Mouse (Mus musculus): Measurements from ENCODE around the gene Zcchc7. TPM values are rescaled to one million over a fixed set of nuclear protein-coding genes. Genes with fewer than 3 reads are reported as not detected.

Zcchc7 gene
- 170 TPM for polyA plus RNA-seq (2014; fragmentation: Illumina TruSeq; extraction: RNeasy Lipid Tissue Mini Kit (QIAGEN cat#74804); ENCODE audit: low read depth, low replicate concordance)

DNA sequence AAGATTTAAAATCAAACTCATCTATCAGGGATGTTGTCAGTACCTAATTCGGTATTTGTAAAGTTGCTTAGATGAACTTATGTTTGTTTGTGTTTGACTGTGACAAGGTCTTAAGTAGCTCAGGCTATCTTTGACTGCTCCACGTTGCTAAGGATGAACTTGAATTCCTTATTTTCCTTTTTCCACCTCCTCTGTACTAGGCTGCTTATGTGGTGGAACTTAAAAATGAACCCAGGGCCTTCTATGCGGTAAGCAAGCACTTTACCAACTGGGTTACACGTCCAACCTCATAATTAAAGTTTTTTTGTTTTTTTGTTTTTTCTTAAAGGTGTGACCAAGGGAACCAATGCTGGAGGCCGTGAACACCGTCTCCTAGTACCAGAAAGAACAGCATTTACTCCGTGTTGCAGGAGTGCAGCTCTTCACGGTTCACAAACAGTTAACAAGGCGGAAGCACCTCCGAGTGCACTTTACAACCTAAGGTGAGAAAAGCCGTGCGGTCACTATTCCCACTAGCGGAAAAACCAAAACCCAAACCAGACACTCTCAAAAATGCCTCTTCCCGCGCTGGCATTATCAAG, at the start of gene Zcchc7:
TSS of gene Zcchc7 (plus strand) at position 325 of the 581 bp plus-strand sequence.

DNA sequence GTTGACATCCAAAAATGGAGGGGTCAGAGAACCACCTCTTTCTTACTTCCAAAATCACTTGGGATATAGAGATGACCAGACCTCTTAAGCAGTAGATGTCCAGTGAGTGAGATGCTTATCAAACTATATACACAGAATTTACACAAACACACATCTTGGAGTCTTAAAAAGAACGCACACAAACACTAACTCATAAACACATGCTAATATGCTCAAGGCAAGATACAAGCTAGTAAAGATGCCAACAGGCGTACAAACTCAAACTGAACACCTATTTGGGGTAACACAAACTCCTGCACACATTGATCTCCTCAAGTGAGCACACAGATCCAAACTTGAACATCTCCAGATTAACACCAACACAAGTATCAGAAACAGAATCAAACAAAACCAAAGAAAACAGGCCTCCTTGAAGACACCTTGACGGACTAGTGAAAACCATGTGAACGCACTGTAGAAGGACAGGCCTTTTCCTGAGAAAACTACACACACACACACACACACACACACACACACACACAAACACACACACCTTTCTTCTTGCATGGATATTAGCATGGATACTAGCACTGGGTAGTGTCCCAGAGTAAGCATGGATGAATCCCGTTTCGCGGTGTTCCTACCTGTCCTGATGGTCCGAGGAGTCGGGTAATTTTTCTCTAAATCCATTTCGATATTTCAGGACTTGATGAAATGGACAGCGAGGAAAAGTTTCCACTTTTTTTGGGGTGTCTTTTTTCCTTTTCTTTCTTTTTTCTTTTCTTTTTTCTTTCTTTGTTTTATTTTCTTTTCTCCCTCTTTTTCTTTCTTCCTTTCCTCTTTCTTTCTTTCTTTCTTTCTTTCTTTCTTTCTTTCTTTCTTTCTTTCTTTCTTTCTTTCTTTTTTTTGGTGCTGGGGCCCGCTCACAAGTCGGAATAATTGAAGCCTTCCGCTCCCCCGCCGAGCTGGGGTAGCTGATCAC, 45.7 kb upstream of the Zcchc7 start, which contains the start of gene Pax5:
TSS of gene Pax5 (minus strand) at position 748 of the 961 bp plus-strand sequence.

DNA sequence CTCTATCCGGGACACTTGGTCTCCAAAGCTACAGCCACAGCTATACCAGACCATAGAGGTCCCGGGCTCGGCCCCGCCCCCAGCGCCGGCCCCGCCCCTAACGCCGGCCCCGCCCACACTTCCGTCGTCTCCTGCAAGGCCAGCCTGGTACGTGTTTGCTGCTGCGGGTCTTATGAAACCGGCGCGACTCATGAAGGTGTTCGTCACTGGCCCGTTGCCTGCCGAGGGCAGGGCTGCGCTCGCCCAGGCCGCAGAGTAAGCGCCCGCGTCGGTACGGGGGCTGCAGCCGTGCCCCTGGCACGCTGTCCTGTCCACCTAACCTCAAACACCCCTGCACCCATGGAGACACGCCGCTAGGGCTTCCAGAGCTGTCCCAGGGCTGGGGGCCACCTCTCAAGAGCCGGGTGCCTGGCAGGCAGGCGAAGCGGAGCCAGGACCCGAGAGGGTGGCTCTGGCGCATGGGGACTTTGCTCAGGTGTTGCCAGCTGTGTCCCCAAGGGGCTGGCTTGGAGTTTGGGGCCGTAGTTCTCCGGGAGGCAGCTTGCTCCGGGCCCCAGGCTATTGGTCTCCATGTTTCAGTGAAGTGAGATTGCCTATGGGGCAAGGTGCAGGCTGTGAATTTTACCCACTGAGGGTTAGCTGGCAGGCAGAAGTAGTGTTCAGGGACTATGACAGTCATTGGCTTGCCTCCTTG, 225.8 kb downstream of the Zcchc7 start, which contains the start of gene Grhpr:
TSS of gene Grhpr (plus strand) at position 116 of the 694 bp plus-strand sequence.

Other genes with a start within 250 kb of the Zcchc7 start
- gene Pax5, start 45.4 kb upstream of the Zcchc7 start, polyA plus RNA-seq (2014; fragmentation: Illumina TruSeq; extraction: RNeasy Lipid Tissue Mini Kit (QIAGEN cat#74804); ENCODE audit: low read depth, low replicate concordance) = 2.2 TPM
- 1.1 TPM for gene Grhpr, start 225.5 kb downstream of the Zcchc7 start, polyA plus RNA-seq (2014; fragmentation: Illumina TruSeq; extraction: RNeasy Lipid Tissue Mini Kit (QIAGEN cat#74804); ENCODE audit: low read depth, low replicate concordance)

All from testis, adult 10 weeks (tissue).